Mouse (Mus musculus) C2C12 (cell line): ENCODE data around the gene Stmn1. TPM values are rescaled to one million over a fixed set of nuclear protein-coding genes. Genes with fewer than 3 reads are reported as not detected.

Experiments used
- H3K27me3 ChIP-seq: one replicate; pipeline ENCODE4 v1.6.1; 2011; ENCODE audit not compliant: control insufficient read depth, insufficient read depth, insufficient read length
- H3K36me3 ChIP-seq: one replicate; pipeline ENCODE4 v1.6.1; 2011; ENCODE audit not compliant: control insufficient read depth, insufficient read depth
- H3K4me3 ChIP-seq: one replicate; pipeline ENCODE4 v1.5.1; 2011; ENCODE audit warnings: mild to moderate bottlenecking, control low read depth; ENCODE audit not compliant: poor library complexity, insufficient read depth, severe bottlenecking
- H3K79me2 ChIP-seq: one replicate; pipeline ENCODE4 v1.6.1; 2011; ENCODE audit not compliant: control insufficient read depth, insufficient read depth
- H3K79me3 ChIP-seq: one replicate; pipeline ENCODE4 v1.6.1; 2011; ENCODE audit warnings: low read depth, control low read depth
- H3ac ChIP-seq: one replicate; pipeline ENCODE3; 2011; ENCODE audit warnings: low read depth; ENCODE audit not compliant: control insufficient read depth, insufficient read length
- CEBPB ChIP-seq: IDR thresholded peaks from one replicate; pipeline ENCODE4 v1.6.1; 2011; ENCODE audit warnings: low read depth, mild to moderate bottlenecking, control low read depth, moderate library complexity
- CTCF ChIP-seq: IDR thresholded peaks from one replicate; pipeline ENCODE4 v1.5.1; 2011; ENCODE audit not compliant: control insufficient read depth, insufficient read depth, insufficient read length
- FOSL1 ChIP-seq: IDR thresholded peaks from one replicate; pipeline ENCODE4 v1.8.0; 2011; ENCODE audit warnings: mild to moderate bottlenecking, low read length; ENCODE audit not compliant: poor library complexity, insufficient read depth, severe bottlenecking
- MAX ChIP-seq: IDR thresholded peaks from one replicate; pipeline ENCODE4 v1.6.1; 2011; ENCODE audit warnings: mild to moderate bottlenecking, control low read depth
- MYOD1 ChIP-seq: IDR thresholded peaks from one replicate; pipeline ENCODE4 v1.6.1; 2011; ENCODE audit warnings: low read depth; ENCODE audit not compliant: control insufficient read depth, insufficient read length
- MYOG ChIP-seq: IDR thresholded peaks from one replicate; pipeline ENCODE4 v1.6.1; 2011; ENCODE audit not compliant: control insufficient read depth, insufficient read length; ENCODE audit errors: extremely low read depth
- USF1 ChIP-seq: IDR thresholded peaks from one replicate; pipeline ENCODE4 v1.6.1; 2011; ENCODE audit warnings: low read depth, mild to moderate bottlenecking, control low read depth, moderate library complexity
- polyA plus RNA-seq: library from polyadenylated mRNA; unstranded; fragments of >200 nt; fragmentation: generic; extraction: Trizol; gene quantifications from one replicate; pipeline ENCODE4 v1.2.1, GENCODE M21; 2012; ENCODE audit warnings: missing spikeins

Stmn1 gene
- polyA plus RNA-seq, 1 experiment = 349 TPM

DNA sequence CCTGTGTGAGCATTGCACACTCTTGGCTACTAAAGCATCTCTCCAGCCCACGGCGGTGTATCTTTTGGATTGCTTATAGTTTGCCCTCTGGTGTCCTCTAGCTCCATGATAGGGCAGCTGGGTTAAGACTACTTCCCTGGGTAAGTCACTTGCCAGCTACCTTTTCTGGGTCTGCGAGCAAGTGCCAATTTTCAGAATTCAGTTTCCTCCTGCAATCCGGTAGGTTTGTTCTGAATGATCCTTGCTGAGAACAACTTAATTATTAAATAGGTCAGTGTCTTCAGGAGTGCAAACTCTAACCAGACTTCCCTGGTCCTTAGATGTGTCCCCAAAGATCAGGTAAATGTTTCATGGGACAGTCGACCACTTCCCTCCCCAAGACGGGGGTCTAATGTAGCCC lies 33.0 kb downstream of the Stmn1 start:
- TF ChIP-seq MYOG = no peak
- no peak for TF ChIP-seq USF1
- no peak for TF ChIP-seq CTCF
- TF ChIP-seq MAX = no peak
- TF ChIP-seq CEBPB = no peak
- TF ChIP-seq MYOD1 = no peak
- no peak for TF ChIP-seq FOSL1
- Histone ChIP-seq H3K27me3 (no peaks in the 10 kb centered on the region), H3ac (no peak overlapping the region), H3K79me2 (no peaks in the 10 kb centered on the region), H3K4me3 (no peak overlapping the region), H3K36me3 (no peaks in the 10 kb centered on the region), H3K79me3 (no peaks in the 10 kb centered on the region)

GRCm38 (mm10) chr4:134503686-134504357 lies 35.7 kb downstream of the Stmn1 start:
- no peaks in the 10 kb centered on the region for H3K79me3 ChIP-seq
- no peak for TF ChIP-seq CEBPB
- no peak for TF ChIP-seq MYOG
- no peak for TF ChIP-seq CTCF
- no peak for TF ChIP-seq USF1
- no peak for TF ChIP-seq MYOD1
- H3K4me3 ChIP-seq = no peak overlapping the region
- no peaks in the 10 kb centered on the region for H3K27me3 ChIP-seq
- H3K36me3 ChIP-seq = no peaks in the 10 kb centered on the region
- no peak overlapping the region for H3ac ChIP-seq
- H3K79me2 ChIP-seq = no peaks in the 10 kb centered on the region

DNA sequence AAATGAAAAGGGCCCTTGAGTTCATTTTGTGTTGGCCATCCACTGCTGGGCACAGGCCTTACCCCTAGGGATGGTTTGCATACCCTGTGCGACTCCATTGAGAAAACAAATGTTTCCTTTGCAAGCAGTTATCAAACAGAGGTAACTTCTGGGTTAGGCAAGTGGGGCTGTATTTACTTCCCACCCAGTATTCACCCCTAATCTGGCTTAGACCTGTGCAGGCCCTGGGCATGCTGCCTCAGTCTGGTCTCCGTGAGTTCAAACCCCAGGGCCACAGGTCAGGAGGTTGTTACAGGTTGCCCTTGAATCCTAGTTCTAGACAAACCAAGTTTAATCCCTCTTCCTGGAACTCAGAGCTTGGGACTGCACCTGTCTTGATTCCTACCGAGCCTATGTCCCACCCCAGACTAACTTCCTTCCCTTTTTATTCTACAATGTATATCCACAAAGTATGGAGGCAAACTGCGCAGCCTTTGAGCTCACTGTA lies 37.2 kb downstream of the Stmn1 start:
- H3K79me2 ChIP-seq = no peaks in the 10 kb centered on the region
- H3K4me3 ChIP-seq = no peak overlapping the region
- no peaks in the 10 kb centered on the region for H3K79me3 ChIP-seq
- no peaks in the 10 kb centered on the region for H3K36me3 ChIP-seq
- TF ChIP-seq USF1 (no peak), MYOG (no peak), FOSL1 (no peak), CEBPB (no peak), MAX (no peak), MYOD1 (no peak), CTCF (no peak)
- H3ac ChIP-seq = no peak overlapping the region
- H3K27me3 ChIP-seq = no peaks in the 10 kb centered on the region

DNA sequence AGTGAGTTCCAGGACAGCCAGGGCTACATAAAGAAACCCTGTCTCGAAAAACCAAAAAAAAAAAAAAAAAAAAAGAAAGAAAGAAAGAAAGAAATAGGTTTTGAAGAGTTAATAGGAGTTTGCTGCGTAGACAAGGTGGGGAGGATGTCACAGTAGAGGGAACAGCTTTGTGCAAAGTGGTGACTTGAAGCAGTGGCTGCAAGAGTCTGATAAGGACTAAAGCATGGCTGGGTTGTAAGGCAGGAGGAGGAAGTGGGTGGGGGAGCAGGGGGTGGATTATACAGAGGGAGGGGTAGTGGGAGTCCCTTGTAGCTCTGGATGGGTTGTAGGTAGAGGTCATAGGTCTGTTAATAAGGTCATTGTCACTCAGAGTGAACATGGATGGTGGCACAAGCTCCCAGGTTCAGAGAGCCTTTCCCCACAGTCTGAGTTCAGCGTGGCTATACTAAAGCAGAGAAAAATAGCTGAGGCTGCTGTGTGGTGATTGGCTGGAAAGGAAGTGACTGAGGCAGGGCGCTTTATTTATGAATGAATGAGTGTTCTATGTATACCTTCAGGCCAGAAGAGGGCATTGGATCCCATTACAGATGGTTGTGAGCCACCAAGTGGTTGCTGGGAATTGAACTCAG lies 38.0 kb downstream of the Stmn1 start:
- Histone ChIP-seq H3K79me3 (no peaks in the 10 kb centered on the region), H3K4me3 (no peak overlapping the region), H3K79me2 (peaks cover 1% of the 10 kb centered on the region), H3ac (no peak overlapping the region), H3K27me3 (no peaks in the 10 kb centered on the region), H3K36me3 (no peaks in the 10 kb centered on the region)
- TF ChIP-seq MYOG = no peak
- no peak for TF ChIP-seq USF1
- TF ChIP-seq CTCF = no peak
- no peak for TF ChIP-seq CEBPB
- no peak for TF ChIP-seq FOSL1
- no peak for TF ChIP-seq MYOD1
- TF ChIP-seq MAX = no peak

DNA sequence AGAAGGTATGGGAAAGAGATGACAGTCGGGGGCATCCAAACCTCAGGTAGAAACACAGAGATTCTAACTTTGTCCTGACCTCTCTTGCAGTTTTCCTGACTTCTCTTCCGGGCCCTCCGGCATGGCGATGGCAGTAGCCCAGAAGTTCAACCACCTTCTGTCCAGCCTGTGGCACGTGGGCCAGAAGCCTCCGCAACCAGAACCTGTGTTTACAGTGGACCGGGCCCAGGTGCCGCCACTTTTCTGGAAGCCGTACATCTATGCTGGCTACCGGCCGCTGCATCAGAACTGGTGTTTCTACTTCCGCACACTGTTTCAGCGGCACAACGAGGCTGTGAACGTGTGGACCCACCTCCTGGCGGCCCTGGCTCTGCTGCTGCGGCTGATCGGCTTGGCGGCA lies 38.6 kb downstream of the Stmn1 start:
- no peak overlapping the region for H3ac ChIP-seq
- H3K4me3 ChIP-seq = no peak overlapping the region
- H3K79me2 ChIP-seq = peaks cover 8% of the 10 kb centered on the region
- no peaks in the 10 kb centered on the region for H3K36me3 ChIP-seq
- TF ChIP-seq MAX (no peak), CEBPB (no peak), CTCF (no peak), FOSL1 (no peak), USF1 (no peak), MYOG (no peak), MYOD1 (no peak)
- peaks cover 5% of the 10 kb centered on the region for H3K79me3 ChIP-seq
- H3K27me3 ChIP-seq = no peaks in the 10 kb centered on the region
